8 mouse cellular contexts compared by ENCODE assay signal in the genomic region with DNA sequence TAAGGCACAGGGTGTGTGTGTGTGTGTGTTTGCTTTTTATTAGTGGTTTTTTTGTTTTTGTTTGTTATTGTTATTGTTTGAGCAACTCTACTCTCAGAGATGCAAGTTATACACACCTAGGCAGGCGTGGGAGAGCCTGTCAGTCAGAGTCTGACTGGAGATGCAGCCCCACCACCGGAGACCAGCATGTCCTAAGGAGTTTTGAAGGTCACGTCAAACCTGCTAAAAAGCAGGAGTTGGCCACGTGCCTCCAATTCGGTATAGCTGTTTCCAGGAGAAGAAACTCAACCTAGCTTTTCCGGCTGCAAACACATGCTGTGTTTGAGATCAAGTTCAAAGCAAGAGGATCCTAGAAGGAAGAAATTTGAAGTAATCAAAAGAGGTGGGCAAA. TPM values are rescaled to one million over a fixed set of nuclear protein-coding genes. Genes with fewer than 3 reads are reported as not detected.
DNase-seq lines count a peak whose midpoint lies in the region; ATAC-seq and TF ChIP-seq lines count a peak whose summit lies in the region.

No protein-coding gene starts in this region.

- TF ChIP-seq POLR2A in heart, adult 2 months (IDR thresholded peaks at IDR 0.05; ENCODE audit: insufficient read depth, low read depth, low read length) = no peak
- TF ChIP-seq POLR2A in cerebellum, adult 2 months (IDR thresholded peaks at IDR 0.05; ENCODE audit: borderline replicate concordance, insufficient read depth, low read length) = no peak
- TF ChIP-seq POLR2A in limb, embryonic 14.5 days (IDR thresholded peaks at IDR 0.05; ENCODE audit: borderline replicate concordance, extremely low read depth, insufficient read depth, insufficient read length) = no peak

- H3K27me3 ChIP-seq in heart, embryonic 16.5 days (ENCODE audit: control insufficient read depth, insufficient read depth, low read length) = peaks cover 5% of the 10 kb centered on the region; the same call in 1 of the 2 replicates
- H3K27me3 ChIP-seq in heart, adult 2 months (ENCODE audit: control insufficient read depth, insufficient read depth, low read length) = peaks cover 7% of the 10 kb centered on the region
- H3K27me3 ChIP-seq in cerebellum, adult 2 months (ENCODE audit: control insufficient read depth, insufficient read depth, low read length) = no peaks in the 10 kb centered on the region
- no peaks in the 10 kb centered on the region; the same call in 1 of the 2 replicates for H3K27me3 ChIP-seq in forebrain, postnatal 0 days (ENCODE audit: insufficient read depth, low read length)
- peaks cover 13% of the 10 kb centered on the region for H3K27me3 ChIP-seq in limb, embryonic 14.5 days (ENCODE audit: control insufficient read depth, insufficient read depth, low read length)

- peak overlapping the region; percentile 76 for H3K9ac ChIP-seq in heart, embryonic 16.5 days (ENCODE audit: low read length)
- no peak overlapping the region for H3K9ac ChIP-seq in heart, adult 2 months (ENCODE audit: low read depth, low read length)
- peak overlapping the region; percentile 75; the same call in 1 of the 2 replicates for H3K9ac ChIP-seq in forebrain, postnatal 0 days
- H3K9ac ChIP-seq in limb, embryonic 14.5 days (ENCODE audit: low read depth, low read length, severe bottlenecking) = peak overlapping the region; percentile 83

- no peak overlapping the region for H3K27ac ChIP-seq in heart, embryonic 16.5 days (ENCODE audit: low read length)
- no peak overlapping the region for H3K27ac ChIP-seq in heart, adult 2 months
- H3K27ac ChIP-seq in cerebellum, adult 2 months (ENCODE audit: insufficient read depth, low read length) = no peak overlapping the region
- no peak overlapping the region for H3K27ac ChIP-seq in forebrain, postnatal 0 days (ENCODE audit: low read depth, low read length)
- no peak overlapping the region for H3K27ac ChIP-seq in limb, embryonic 14.5 days (replicated peaks; ENCODE audit: low read depth, low read length)

- peak overlapping the region; percentile 92 for H3K4me2 ChIP-seq in heart, embryonic 16.5 days (ENCODE audit: low read depth, low read length)
- H3K4me2 ChIP-seq in forebrain, postnatal 0 days (ENCODE audit: low read depth) = peak overlapping the region; percentile 81
- H3K4me2 ChIP-seq in limb, embryonic 14.5 days (replicated peaks; ENCODE audit: low read depth, low read length, severe bottlenecking) = peak overlapping the region; percentile 95

- H3K9me3 ChIP-seq in heart, embryonic 16.5 days (replicated peaks; ENCODE audit: control insufficient read depth, low read length) = no peaks in the 10 kb centered on the region
- no peaks in the 10 kb centered on the region for H3K9me3 ChIP-seq in forebrain, postnatal 0 days (ENCODE audit: low read length)
- H3K9me3 ChIP-seq in limb, embryonic 14.5 days (ENCODE audit: control insufficient read depth, low read length) = no peaks in the 10 kb centered on the region

- intact Hi-C loops in heart, adult 2 months (cut with DNase I) = no loop called here

- DNase-seq in heart, adult 2 months = no peak
- DNase-seq in cerebellum, adult 2 months = peak; percentile 38 to 44
- DNase-seq in forebrain, postnatal 0 days = no peak
- no peak for DNase-seq in limb, embryonic 14.5 days (ENCODE audit: low spot score)
- no peak for DNase-seq in thymus, postnatal 10 days (ENCODE audit: low spot score in 2 of 2)
- DNase-seq in urinary bladder, adult 18-20 months (ENCODE audit: low spot score in 2 of 2) = no peak
- DNase-seq in MN1 (ENCODE audit: low spot score) = no peak

- TF ChIP-seq CTCF in heart, adult 2 months (IDR thresholded peaks at IDR 0.05) = no peak
- TF ChIP-seq CTCF in cerebellum, adult 2 months (IDR thresholded peaks at IDR 0.05; ENCODE audit: borderline replicate concordance, insufficient read depth, low read depth, low read length) = no peak
- TF ChIP-seq CTCF in forebrain, postnatal 0 days (IDR thresholded peaks at IDR 0.05; ENCODE audit: low read depth) = no peak

- peaks cover 7% of the 10 kb centered on the region; the same call in 1 of the 2 replicates for H3K4me1 ChIP-seq in heart, embryonic 16.5 days (ENCODE audit: control insufficient read depth, insufficient read depth, low read length)
- peaks cover 5% of the 10 kb centered on the region; the same call in 1 of the 2 replicates for H3K4me1 ChIP-seq in heart, adult 2 months (ENCODE audit: control insufficient read depth, insufficient read depth, low read length)
- H3K4me1 ChIP-seq in cerebellum, adult 2 months (ENCODE audit: control insufficient read depth, insufficient read depth, low read length) = peaks cover 6% of the 10 kb centered on the region; the same call in 1 of the 2 replicates
- H3K4me1 ChIP-seq in forebrain, postnatal 0 days (ENCODE audit: insufficient read depth) = peaks cover 4% of the 10 kb centered on the region; the same call in 1 of the 2 replicates
- peaks cover 7% of the 10 kb centered on the region for H3K4me1 ChIP-seq in limb, embryonic 14.5 days (ENCODE audit: control insufficient read depth, insufficient read depth, low read length)

- H3K36me3 ChIP-seq in heart, embryonic 16.5 days (ENCODE audit: control insufficient read depth, insufficient read depth) = no peaks in the 10 kb centered on the region
- no peaks in the 10 kb centered on the region for H3K36me3 ChIP-seq in heart, adult 2 months (ENCODE audit: control insufficient read depth, insufficient read depth, low read length)
- no peaks in the 10 kb centered on the region for H3K36me3 ChIP-seq in forebrain, postnatal 0 days (ENCODE audit: insufficient read depth)
- no peaks in the 10 kb centered on the region for H3K36me3 ChIP-seq in limb, embryonic 14.5 days (ENCODE audit: control insufficient read depth, insufficient read depth, low read length)

- no peak for TF ChIP-seq EP300 in heart, adult 2 months (IDR thresholded peaks at IDR 0.05; ENCODE audit: insufficient read depth, low read depth, low read length)

- WGBS in heart, embryonic 16.5 days = 13% methylated on average over 6 of the region's 6 CpGs
- WGBS in heart, adult 2 months = 30% methylated on average over 6 of the region's 6 CpGs
- WGBS in cerebellum, adult 2 months = 11% methylated on average over 6 of the region's 6 CpGs
- WGBS in forebrain, postnatal 0 days = 3% methylated on average over 6 of the region's 6 CpGs
- 6% methylated on average over 6 of the region's 6 CpGs for WGBS in limb, embryonic 14.5 days

- ATAC-seq in heart, embryonic 16.5 days (replicated peaks; ENCODE audit: extremely low read depth, insufficient read depth, low FRiP score) = no peak
- no peak; the same call in 1 of the 2 replicates for ATAC-seq in forebrain, postnatal 0 days
- ATAC-seq in limb, embryonic 14.5 days (ENCODE audit: low FRiP score, low read depth) = no peak

- H3K79me2 ChIP-seq in heart, adult 2 months (replicated peaks; ENCODE audit: control insufficient read depth, insufficient read depth, low read length) = no peaks in the 10 kb centered on the region

- peak overlapping the region; percentile 73 for H3K4me3 ChIP-seq in heart, embryonic 16.5 days (ENCODE audit: low read length)
- H3K4me3 ChIP-seq in heart, adult 2 months = no peak overlapping the region
- H3K4me3 ChIP-seq in cerebellum, adult 2 months (replicated peaks; ENCODE audit: insufficient read depth, low read depth, low read length) = peak overlapping the region; percentile 97
- H3K4me3 ChIP-seq in forebrain, postnatal 0 days (ENCODE audit: low read depth, low read length) = peak overlapping the region; percentile 77
- peak overlapping the region; percentile 66 for H3K4me3 ChIP-seq in limb, embryonic 14.5 days (replicated peaks; ENCODE audit: low read length)

RNA-seq across cellular contexts. Expression of a gene that starts 0.3 kb away (rescaled TPM):
- 0.34 and 0.87 TPM in 2 replicates for polyA plus RNA-seq in heart, embryonic 16.5 days (2015; fragmentation: Nextera tagmentation; extraction: Ambion mirVana)
- total RNA-seq in heart, adult 2 months (2021) = under 1 TPM; 0.29 to 0.61 TPM
- 0.16 and 0.35 TPM in 2 replicates for polyA plus RNA-seq in heart, adult 2 months (2012; rRNA removed)
- polyA plus RNA-seq in cerebellum, adult 2 months (2012; rRNA removed) = 64.7 and 79.9 TPM in 2 replicates
- total RNA-seq in forebrain, postnatal 0 days (2014; rRNA removed) = 13.3 and 13.8 TPM in 2 replicates
- 9.2 and 13.7 TPM in 2 replicates for polyA plus RNA-seq in forebrain, postnatal 0 days (2015; fragmentation: Nextera tagmentation; extraction: Ambion mirVana)
- polyA plus RNA-seq in limb, embryonic 14.5 days (2012; rRNA removed) = 0.91 and 3.1 TPM in 2 replicates
- 0.81 and 2.3 TPM in 2 replicates for polyA plus RNA-seq in limb, embryonic 14.5 days (2014; fragmentation: Nextera tagmentation; extraction: Ambion mirVana)

Comparison
In these comparisons a context has a peak if more than half of its experiments do, and no peak if none do; other contexts are left out.
1. DNase-seq: peak in cerebellum, adult 2 months (2 of 2); none in heart, adult 2 months (0 of 2), forebrain, postnatal 0 days (single experiment), limb, embryonic 14.5 days (single experiment), thymus, postnatal 10 days (0 of 2), urinary bladder, adult 18-20 months (0 of 2) and MN1 (single experiment).
2. Peak in every context shown above with its lines, with median percentiles within 50 percentile points of each other: H3K4me2 ChIP-seq.